Mouse (Mus musculus) CH12.LX (cell line): ENCODE results near the gene Cacna1a.

ENCODE experiments used
- BHLHE40 ChIP-seq: IDR thresholded peaks from 2 replicates; pipeline ENCODE4 v1.6.1; 2011; ENCODE audit warnings: mild to moderate bottlenecking, low read depth, low read length, improper control_type of control experiment
- IRF4 ChIP-seq: IDR thresholded peaks from 2 replicates; pipeline ENCODE4 v1.6.1; 2014; ENCODE audit warnings: low read depth, mild to moderate bottlenecking, inconsistent platforms, low read length, improper control_type of control experiment
- POLR2A ChIP-seq: IDR thresholded peaks from 2 replicates; pipeline ENCODE4 v1.6.1; 2011; ENCODE audit warnings: low read depth, mild to moderate bottlenecking, improper control_type of control experiment, low read length
- ZMIZ1 ChIP-seq: IDR thresholded peaks from 2 replicates; pipeline ENCODE4 v1.6.1; 2012; ENCODE audit warnings: low read depth, mild to moderate bottlenecking, inconsistent platforms, low read length, improper control_type of control experiment

GRCm38 (mm10) chr8:84552457-84552856 lies 164.2 kb downstream of the Cacna1a start:
- no peak for TF ChIP-seq BHLHE40
- no peak for TF ChIP-seq IRF4
- no peak for TF ChIP-seq POLR2A
- TF ChIP-seq ZMIZ1, result no peak
